Mouse (Mus musculus): Measurements from ENCODE around the gene Jade2. TPM values are rescaled to one million over a fixed set of nuclear protein-coding genes. Genes with fewer than 3 reads are reported as not detected.
A peak's percentile ranks its signal among the peaks of the same experiment; 100 is the strongest.

Jade2 gene
- polyA plus RNA-seq, 1 experiment: 7.5 TPM

DNA sequence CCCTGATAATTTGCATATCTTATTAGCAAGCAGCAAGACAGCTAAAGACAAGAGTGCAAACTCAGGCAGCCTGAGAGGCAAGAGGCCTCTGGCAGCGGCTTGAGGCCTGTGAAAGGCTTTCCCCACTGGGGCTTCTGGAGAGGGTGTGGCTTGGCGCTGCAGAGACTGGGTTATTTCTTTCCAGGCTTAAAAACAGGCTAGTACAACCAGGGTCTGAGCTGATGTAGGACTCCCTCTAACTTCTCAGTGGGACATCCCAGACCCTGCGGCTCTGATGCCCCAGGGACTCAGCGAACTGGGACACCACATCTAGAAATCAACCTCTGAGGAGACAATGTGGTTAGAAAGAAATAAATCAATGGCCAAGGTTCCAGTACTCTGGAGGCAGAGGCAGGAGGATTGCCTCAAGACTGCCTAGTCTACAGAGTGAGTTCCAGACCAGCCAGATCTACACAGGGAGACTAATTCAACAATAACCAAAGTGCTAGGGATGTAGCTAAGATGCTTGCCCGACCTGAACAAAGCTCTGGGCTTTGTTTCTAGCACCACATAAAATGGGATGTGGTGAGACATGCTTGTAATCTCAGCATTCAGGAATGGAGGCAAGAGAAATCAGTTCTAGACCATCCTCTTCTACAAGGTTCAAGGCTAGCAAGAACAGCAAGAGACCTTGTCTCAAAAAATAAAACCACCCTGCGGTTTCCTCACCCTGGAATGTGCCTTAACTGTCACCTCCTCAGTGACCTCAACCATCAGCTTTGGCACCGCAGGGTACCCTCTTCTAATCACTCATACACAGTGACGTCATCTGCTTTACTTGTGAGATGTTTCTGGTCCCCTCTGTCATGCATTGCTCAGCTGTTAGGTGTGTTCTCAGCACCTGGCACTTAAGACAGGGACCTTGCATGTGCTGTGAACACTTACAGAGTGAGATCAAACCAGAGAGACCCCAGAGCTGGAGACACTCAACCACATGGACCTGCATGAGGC lies 20.0 kb downstream of the Jade2 start:
- 82% methylated on average over 8 of the region's 8 CpGs for WGBS
- DNase-seq (ENCODE audit: low read depth, low spot score): no peak

DNA sequence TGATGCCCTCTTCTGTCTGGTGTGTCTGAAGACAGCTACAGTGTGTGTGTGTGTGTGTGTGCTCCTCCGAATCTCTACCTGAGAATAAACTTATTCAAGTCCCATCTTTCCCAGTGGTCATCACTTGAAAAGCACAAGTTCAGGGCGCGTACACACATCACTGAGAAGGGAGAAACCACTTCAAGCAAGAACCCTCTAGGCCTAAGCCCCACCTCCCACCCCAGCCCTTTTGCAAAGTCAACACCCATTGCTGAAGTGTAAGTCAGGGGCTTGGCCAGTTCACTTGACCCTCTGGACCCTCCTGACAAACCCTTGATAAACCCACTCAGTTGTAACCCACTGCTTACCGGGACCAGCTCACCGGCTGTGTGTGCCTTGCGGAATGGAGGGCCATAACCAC lies 20.9 kb downstream of the Jade2 start:
- 98% methylated on average over 6 of the region's 6 CpGs for WGBS
- no peak for DNase-seq (ENCODE audit: low read depth, low spot score)

DNA sequence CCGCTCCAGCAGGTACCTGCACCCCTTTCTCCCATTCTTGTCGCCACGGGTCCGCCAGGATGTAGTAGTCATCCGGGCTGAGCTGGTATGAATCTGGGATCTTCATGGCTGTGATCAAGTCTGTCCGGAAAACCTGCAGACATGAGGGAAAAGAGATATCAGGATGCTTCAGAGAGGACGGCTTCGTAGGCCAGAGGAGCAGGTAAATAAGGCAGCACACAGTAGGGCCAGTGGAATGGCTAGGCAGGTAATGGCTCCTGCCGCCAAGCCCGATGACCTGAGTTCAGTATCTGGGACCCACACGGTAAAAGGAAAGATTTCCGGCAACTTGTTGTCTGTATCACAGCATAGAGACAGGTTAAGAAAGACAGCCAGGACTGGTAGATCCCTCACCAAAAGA lies 21.9 kb downstream of the Jade2 start:
- DNase-seq (ENCODE audit: low read depth, low spot score): no peak
- WGBS: 97% methylated on average over 12 of the region's 12 CpGs

DNA sequence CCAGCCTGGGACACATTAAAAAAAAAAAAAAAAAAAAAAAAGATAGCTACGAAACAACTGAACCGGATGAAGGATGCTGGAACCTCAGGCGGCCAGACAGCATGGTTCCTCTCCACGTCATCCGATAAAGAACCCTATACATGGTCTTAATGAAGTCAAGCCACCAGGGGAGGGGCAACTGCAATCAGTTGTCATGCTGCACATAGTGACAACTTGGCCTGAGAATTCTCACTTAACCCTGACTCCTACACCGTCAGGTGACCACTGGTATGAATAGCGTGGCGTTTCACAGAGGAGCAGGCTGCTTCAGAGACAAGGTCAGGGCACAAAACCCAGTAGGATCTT lies 23.4 kb downstream of the Jade2 start:
- DNase-seq (ENCODE audit: low read depth, low spot score): no peak
- WGBS: over 99% methylated on average over 8 of the region's 8 CpGs

DNA sequence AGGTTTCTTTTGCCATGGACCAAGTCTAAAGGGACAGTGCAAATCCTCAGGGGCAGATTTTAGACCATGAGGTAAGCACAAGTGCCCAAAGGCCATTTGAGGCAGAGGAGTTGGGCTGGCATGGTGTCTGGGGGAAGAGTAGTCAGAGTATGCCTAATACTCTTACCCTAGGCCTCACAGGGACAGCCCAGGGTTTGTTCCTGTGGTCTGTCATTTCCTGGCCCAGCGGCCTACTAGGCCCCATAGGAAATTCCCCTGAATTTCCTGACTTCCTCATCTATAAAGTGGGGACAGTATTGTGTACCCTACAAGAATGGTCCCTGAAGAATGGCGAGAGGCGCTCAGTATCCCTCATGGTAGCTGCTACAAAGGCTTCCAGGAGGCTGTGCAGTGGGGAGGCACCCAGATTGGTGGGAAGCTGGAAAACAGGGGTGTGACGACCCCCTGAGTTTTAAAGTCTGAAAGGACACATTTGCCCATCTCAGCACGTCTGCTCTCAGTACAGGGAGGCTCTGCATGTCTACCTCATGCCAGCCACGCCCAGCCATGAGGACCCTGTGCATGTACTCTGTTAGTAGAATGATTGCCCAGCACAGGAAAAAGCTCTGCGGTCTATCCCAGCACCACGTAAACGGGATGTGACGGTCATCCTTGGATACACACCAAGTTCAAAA lies 23.9 kb downstream of the Jade2 start:
- no peak for DNase-seq (ENCODE audit: low read depth, low spot score)
- 87% methylated on average over 10 of the region's 10 CpGs for WGBS

DNA sequence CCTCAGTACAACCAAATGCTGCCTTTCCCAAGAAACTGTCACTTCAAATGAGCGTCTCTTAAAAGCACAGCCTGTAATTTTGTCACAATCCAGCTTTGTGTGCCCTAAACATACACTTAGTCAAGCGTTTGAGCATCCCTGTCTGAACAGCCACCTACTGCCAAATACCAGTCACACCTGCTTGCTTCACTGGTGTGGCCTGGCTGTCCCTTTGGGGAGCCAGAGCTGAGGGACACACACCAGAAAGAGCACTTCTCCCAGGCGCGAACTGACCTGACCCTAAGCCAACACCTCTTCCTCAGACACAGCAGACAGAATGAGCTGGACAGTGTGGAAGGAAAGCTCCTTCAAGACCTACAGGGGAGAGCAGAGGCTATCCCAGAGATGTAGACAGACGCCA lies 24.5 kb downstream of the Jade2 start:
- 80% methylated on average over 5 of the region's 5 CpGs for WGBS
- DNase-seq (ENCODE audit: low read depth, low spot score): no peak

DNA sequence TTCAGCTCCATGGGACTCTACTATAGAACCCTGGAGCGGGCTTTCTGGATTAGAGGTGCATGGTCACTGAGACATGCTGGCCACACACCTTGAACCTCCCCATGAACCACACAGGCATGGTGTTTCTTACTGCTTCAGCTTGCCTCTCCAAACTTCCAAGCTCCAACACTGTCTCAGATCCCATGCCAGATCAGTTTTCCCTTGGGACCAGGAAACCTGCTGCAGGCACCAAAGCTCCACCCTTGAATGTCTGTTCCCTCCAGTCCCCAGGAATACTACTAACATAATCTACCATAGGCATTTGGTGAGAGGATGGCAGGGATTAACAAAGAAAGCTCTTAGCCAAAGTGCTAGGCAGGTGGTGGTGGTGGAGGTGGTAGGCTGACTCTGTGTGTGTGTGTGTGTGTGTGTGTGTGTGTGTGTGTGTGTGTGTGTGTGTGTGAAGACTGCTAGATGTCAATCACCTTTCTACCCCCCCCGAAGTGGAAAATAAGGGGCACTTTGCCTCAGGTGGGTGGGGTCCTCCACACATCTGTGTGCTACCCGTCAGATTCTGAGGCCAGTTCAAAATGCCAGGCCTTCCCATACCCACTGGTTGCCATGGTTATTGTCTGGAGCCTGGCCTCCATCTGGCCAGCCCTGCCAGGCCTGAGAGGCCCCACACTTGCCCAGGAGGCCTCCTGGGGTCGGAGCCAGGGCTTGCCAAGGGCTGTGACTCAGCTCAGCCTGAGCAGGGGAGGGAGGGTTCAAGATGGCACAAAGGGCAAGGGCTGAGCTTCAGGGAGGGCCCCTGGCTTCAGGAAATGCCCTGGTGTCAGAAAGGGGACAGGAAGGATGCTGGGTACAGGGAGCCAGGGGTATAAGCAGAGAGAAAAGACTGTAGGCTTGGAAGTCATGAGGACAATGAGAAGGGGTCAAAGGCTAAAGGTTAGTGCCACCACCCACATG lies 25.2 kb downstream of the Jade2 start:
- no peak for DNase-seq (ENCODE audit: low read depth, low spot score)
- 66% methylated on average over 4 of the region's 4 CpGs for WGBS

DNA sequence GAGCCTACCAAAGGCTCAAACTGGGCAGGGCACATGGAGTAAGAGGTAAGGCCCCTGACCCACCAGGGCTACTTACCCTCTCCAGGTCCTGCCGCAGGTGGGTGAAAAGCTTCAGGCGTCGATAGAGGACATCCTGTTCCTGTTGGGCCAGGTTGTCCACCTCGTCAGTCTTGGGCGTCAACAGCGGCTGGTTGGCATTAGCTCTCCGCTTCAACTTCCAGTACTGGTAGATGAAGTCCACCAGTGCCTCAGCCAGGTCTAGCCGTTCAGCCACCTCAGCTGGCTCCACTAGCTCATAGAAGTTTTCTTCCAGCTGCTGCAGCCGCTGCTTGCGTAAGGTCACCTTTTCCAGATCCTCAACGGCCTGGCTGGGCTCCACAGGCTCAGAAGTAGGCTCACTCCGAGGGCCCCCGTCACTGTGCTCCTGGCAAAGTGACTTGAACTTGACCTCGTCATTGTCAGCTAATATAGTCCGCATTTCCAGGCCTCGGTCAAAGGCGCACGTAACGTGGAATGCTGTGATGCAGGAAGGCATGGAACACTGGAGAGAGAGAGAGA lies 32.5 kb downstream of the Jade2 start:
- DNase-seq (ENCODE audit: low read depth, low spot score): no peak
- 92% methylated on average over 19 of the region's 19 CpGs for WGBS

DNA sequence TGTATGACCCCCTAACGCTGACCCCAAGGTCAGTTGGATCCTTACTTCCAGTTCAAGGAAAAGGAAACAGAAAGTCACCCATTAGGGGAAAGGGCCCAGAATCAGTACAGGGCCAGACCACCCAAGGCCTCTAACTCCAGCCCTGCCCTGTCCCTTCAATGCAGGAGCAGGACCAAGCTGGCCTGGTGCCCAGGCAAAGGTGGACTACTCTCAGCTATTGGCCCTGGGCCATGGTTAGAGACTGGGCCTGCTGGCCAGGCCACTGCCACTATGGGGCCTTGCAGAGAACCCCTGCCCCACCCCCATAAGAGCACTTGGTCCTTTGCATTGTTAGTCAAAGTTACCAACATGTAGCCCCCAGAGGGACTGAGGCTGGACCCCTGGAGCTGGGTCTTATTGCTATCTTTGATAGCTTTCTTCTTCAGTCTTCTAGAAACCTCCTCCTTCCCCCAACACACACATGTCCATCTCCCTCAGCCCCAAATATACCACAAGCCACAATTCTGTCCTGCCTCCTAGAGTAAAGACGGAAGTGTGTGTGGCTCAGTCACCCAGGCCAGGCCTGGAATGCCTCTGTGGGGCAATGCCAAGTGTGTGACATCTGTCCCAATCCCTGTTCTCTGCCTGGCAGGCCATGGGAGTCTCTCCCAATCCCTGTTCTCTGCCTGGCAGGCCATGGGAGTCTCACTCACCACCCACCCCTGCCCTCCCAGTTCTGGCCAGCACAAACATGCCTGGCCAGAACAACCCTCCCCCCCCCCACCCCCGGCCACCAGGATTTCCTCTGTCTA lies 33.3 kb downstream of the Jade2 start:
- no peak for DNase-seq (ENCODE audit: low read depth, low spot score)
- WGBS: 80% methylated on average over 3 of the region's 3 CpGs

DNA sequence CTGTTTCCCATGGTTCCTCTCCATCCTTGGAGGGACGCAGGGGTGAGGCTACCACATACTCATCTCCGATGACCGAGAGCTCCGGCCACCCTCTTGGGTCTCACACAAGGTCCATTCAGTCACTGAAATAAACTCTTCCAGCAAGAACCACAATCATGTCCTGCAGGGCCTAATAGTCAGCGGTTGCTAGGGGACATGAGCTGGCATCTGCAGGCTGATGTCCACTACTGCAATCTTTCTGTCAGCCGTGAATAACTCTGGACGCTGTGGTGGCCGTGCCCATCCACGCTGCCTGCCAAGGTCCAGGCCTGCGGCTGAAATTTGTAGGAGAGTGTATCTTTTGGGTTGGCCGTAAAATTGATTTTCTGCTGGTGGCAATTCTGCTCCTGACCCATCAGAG lies 34.2 kb downstream of the Jade2 start:
- WGBS: 87% methylated on average over 11 of the region's 11 CpGs
- no peak for DNase-seq (ENCODE audit: low read depth, low spot score)

DNA sequence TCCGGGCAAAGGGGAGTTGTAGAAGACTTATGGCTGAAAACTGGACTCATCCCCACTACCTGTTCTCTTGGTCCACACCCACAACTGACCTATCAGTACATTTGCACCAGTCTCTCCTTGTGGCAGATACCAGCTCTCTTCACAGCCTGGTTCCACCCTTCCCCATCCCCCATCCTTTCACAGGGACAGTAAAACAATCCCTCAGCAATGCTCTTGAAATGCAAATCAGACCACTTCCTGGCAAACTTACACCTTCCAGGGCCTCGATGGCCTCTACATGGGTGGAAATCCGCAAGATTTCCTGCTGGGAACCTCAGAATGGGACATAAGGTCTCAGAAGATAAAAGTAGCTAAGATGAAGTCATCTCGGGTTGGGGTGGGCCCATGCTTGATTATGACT lies 34.7 kb downstream of the Jade2 start:
- no peak for DNase-seq (ENCODE audit: low read depth, low spot score)
- WGBS: 62% methylated on average over 4 of the region's 4 CpGs

DNA sequence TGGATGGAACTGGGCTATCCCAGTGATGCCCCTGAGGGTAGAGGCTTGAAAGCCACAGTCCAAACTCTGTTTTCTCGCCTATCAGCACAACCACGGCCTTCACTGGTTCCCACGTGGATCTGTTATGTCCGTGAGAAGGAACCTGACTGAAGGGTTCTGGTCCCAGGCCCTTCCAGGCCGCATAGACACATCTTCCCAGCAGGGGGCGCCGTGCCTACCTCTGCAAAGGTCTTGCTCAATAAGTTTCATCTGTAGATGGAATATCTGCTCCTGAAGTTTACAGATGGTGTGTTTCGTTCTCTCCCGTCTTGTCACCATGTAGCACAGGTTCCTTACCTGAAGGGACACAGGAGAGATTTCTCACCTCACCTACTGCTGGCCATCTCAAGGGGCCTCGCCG lies 36.6 kb downstream of the Jade2 start:
- WGBS: 29% methylated on average over 11 of the region's 11 CpGs

DNA sequence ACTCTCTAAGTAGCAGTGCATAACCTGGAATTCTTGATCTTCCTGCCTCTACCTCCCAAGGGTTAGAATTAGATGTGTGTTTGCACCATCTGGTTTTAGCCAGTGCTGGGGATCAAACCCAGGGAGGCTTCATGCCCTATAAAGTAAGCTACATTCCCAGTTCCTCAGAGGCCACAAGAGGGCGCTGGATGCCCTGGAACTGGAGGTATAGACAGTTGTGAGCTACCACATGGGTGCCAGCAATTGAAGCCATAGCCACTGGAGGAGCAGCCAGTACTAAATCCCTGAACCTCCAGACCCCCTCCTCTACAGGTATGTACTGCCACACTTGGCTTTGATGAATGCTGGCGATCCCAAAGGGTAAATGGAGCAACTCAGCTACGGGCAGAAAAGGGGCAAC lies 37.5 kb downstream of the Jade2 start:
- peak; percentile 50 for DNase-seq (ENCODE audit: low read depth, low spot score)

More for the DNA sequence above, 36.6 kb downstream of the Jade2 start:
- peak; percentile 46 for DNase-seq (ENCODE audit: low read depth, low spot score)

DNA sequence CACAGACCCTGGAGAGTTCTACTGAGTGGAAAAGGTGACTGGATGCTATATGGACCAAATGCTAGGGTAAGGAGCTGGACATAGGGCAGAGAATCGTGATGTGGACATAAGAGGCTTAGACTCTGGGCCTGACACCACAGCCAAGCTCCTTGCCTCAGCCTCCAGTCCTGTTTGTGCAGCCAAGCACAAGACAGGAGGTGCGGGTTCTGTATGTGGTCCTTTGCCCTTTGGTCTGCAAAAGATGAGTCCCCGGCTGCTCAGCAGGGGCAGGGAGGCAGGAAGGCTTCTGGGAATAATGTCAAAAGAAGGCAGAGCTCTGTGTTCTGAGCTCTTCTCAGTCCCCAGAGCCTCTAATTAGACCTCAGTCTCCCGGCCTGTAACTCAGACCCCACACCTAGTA lies 38.6 kb downstream of the Jade2 start:
- 94% methylated on average over 4 of the region's 4 CpGs for WGBS
- no peak for DNase-seq (ENCODE audit: low read depth, low spot score)

More for the DNA sequence above, 37.5 kb downstream of the Jade2 start:
- WGBS: 79% methylated on average over 3 of the region's 3 CpGs

DNA sequence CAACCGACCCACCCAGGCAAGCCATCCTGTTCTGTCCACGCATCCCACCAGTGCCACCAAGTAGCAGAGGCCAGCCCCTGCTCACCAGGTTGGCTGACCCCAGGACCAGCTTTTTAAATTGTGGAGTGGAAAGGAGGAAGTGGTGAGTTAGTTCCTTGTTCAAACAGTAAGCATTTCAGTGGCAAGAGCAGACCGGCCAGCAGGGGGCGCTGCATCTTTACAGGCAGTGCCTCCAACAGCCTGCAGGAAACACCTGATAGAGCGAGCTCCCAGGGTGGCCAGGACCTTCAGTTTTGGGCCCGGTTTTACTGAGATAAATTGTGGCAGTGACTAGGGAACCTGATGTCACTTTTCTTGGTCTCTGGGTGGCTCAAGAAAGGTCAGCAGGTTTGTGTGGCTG lies 39.7 kb downstream of the Jade2 start:
- DNase-seq (ENCODE audit: low read depth, low spot score): peak; percentile 65
- 29% methylated on average over 6 of the region's 6 CpGs for WGBS

DNA sequence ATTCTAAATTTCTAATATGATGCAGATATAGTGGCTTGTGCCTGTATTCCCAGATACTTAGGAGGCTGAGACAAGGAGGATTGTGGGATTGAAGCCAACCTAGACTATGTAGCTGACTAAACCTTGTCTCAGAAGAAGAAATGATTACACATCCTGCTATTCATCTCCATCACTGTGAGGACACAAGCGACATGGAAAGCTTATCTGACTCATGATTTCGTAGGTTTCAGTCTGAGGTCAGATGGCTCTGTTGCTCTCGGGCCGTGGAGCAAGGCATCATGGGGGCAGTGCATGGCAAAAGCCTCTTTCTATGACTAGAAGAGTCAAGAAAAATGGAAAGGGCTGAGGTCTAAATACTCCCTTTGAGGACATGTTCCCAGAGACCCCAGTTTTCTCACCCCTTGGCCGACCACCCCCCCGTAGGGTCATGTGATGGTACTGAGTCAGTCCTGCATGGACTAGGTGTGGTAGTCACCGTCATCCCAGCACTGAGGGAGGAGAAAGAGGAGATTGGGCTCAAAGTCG lies 45.4 kb downstream of the Jade2 start:
- no peak for DNase-seq (ENCODE audit: low read depth, low spot score)
- 92% methylated on average over 8 of the region's 8 CpGs for WGBS

DNA sequence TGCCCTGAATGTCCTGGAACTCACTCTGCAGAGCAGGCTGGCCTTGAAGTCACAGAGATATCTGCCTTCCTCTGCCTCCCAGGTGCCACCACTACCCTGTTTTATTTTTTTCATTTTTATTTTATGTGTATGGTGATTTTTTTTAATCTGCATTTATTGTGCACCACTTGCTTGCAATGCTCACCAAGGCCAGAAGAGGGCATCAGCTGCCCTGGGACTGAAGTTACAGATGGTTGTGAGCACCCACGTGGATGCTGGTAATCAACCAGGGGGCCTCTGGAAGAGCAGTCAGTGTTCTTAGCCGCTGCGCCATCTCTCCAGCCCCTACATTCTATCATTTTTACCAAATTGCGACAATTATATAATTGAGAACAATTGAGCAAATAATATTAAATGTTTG lies 46.2 kb downstream of the Jade2 start:
- WGBS: 86% methylated on average over 4 of the region's 4 CpGs
- no peak for DNase-seq (ENCODE audit: low read depth, low spot score)

DNA sequence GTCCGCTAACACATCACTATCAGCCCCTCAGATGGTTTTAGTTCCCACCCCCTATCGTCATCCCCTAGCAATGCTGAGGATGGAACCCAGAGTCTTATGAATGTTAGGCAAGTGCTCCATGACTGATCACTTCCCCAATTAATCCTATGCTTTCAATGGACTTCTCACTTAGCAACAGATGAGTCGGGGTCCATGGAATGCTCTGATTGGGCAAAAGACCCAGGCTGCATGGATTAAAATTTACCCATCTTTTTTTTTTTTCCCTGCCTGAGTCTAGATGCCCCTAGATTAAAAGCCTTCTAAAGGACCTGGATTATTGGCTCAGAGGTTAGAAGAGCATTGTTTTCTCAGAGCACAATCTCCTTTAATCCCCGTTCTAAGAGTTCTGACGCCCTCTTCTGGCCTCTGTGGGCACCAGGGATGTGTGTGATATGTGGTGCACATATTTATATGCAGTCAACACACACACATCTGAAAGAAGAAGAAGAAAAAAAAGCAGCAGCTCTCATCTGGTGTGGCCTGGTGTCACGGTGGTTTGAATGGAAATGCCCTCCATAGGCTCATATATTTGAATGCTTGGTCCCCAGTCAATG lies 47.7 kb downstream of the Jade2 start:
- DNase-seq (ENCODE audit: low read depth, low spot score): no peak
- 63% methylated on average over 6 of the region's 6 CpGs for WGBS
